Mouse (Mus musculus): Measurements from ENCODE around the gene Acsl1. TPM values are rescaled to one million over a fixed set of nuclear protein-coding genes. Genes with fewer than 3 reads are reported as not detected.
A peak's percentile ranks its signal among the peaks of the same experiment; 100 is the strongest.

Acsl1 gene
- polyA plus RNA-seq, 1 experiment from 2014 or later, result 17.2 TPM

DNA sequence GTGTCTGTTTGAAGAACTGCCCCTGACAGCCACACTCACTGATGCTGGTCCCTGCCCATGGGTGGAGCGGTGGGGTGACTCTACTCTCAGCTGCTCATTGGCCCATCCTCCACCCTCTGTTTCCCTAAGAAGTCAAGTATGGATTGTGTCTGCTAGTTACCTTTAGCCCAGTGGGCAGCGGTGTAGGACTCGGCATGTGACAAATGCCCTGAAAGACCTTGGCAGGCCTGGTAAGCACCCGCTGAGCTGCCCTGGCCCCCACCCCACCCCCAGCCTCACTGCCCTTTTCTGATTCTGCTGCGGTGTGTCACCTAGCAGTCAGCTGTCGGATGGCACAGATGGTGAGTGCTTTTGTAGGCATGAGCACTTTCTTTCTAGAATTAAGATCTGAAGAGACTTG, 20.0 kb downstream of the Acsl1 start:
- no peak for ATAC-seq (ENCODE audit: low FRiP score)
- H3K36me3 ChIP-seq, result no peaks in the 10 kb centered on the region; the same call in 1 of the 2 replicates
- H3K9me3 ChIP-seq (replicated peaks), result no peaks in the 10 kb centered on the region
- peaks cover 7% of the 10 kb centered on the region; the same call in 1 of the 2 replicates for H3K4me1 ChIP-seq
- H3K27ac ChIP-seq (replicated peaks), result no peak overlapping the region
- no peak overlapping the region for H3K9ac ChIP-seq (replicated peaks)
- no peak overlapping the region for H3K4me3 ChIP-seq (replicated peaks)
- H3K27me3 ChIP-seq (replicated peaks), result no peaks in the 10 kb centered on the region
- 85% methylated on average over 6 of the region's 6 CpGs for WGBS
- H3K4me2 ChIP-seq, result no peak overlapping the region

DNA sequence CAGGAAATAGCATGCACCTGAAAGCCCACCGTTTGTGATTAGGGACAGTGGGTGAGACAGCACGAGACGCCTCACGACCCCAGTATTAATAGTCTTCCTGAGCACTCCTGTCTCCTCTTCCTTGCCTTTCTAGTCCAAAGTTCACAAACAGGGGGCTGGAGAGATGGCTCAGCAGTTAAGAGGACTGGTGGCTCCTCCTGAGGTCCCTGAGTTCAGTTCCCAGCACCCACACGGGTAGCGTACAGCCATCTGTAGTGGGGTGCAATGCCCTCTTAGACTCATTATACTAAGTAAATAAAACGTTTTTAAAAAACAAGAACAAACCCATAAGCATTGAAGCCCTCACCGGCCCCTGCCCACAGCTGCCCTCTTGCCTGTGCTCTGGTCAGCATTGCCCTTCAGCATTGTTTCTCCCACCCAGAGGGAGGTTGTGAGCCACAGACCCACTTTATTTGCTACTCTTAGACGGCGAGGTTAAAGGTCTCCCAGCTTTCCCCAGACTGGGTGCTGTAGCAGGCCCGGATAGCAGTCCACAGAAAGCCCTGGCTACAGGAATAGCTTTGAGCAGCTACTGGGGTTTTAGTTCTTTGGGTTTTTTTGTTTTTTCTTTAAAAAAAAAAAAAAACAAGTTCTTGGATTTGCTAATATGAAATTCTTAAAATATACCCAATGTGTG, 22.8 kb downstream of the Acsl1 start:
- Histone ChIP-seq H3K4me3 (replicated peaks) (no peak overlapping the region), H3K9ac (replicated peaks) (no peak overlapping the region), H3K27me3 (replicated peaks) (no peaks in the 10 kb centered on the region), H3K36me3 (peaks cover 3% of the 10 kb centered on the region; the same call in 1 of the 2 replicates), H3K9me3 (replicated peaks) (no peaks in the 10 kb centered on the region), H3K27ac (replicated peaks) (no peak overlapping the region), H3K4me2 (no peak overlapping the region), H3K4me1 (no peaks in the 10 kb centered on the region)
- no peak for ATAC-seq (ENCODE audit: low FRiP score)
- 87% methylated on average over 11 of the region's 11 CpGs for WGBS

- Histone ChIP-seq H3K27ac (replicated peaks) (no peak overlapping the region), H3K4me2 (no peak overlapping the region), H3K36me3 (peaks cover 3% of the 10 kb centered on the region; the same call in 1 of the 2 replicates), H3K4me1 (no peaks in the 10 kb centered on the region), H3K9me3 (replicated peaks) (no peaks in the 10 kb centered on the region), H3K27me3 (replicated peaks) (no peaks in the 10 kb centered on the region), H3K9ac (replicated peaks) (no peak overlapping the region), H3K4me3 (replicated peaks) (no peak overlapping the region)
- WGBS, result 84% methylated on average over 6 of the region's 6 CpGs
- ATAC-seq (ENCODE audit: low FRiP score), result no peak; the same call in 1 of the 2 replicates
Measured at GRCm38 (mm10) chr8:46496852-46497251, 26.0 kb downstream of the Acsl1 start.

DNA sequence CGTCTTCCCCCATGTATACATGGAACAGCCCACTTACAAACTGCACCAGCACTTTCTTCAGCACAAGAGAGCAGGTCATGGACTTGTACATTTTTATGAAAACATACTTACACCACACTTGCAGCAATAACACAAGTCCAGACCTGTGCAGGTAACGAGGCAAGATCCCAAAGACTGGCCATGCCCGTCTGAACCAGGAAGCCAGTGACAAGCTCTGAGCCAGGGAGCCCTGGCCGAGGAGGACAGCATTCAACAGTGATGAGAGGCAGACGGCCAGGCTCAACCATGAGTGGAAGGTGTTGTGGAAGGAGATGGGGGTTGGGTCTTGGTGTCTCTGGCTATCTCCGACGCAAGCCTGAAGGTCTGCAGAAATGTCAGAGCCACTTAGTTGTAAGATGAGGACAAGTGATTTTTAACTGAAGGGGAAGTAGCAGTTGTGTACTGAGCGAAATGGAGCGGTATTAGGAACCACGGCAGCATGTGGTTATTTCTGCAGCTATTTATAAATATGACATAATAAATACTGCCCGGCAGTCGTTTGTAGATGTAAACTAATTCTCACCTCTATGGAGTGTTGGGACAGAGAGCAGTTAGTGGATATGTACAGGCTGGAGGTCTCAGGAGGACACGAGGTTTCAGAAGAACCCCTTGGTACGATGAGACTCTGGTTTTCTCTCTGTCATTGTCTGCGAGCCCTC, 26.6 kb downstream of the Acsl1 start:
- H3K4me2 ChIP-seq, result no peak overlapping the region
- H3K9me3 ChIP-seq (replicated peaks), result no peaks in the 10 kb centered on the region
- H3K4me1 ChIP-seq, result peaks cover 3% of the 10 kb centered on the region
- peaks cover 3% of the 10 kb centered on the region; the same call in 1 of the 2 replicates for H3K36me3 ChIP-seq
- no peak overlapping the region for H3K27ac ChIP-seq (replicated peaks)
- no peak for ATAC-seq (ENCODE audit: low FRiP score)
- no peak overlapping the region for H3K4me3 ChIP-seq (replicated peaks)
- no peaks in the 10 kb centered on the region for H3K27me3 ChIP-seq (replicated peaks)
- H3K9ac ChIP-seq (replicated peaks), result no peak overlapping the region
- WGBS, result 89% methylated on average over 15 of the region's 15 CpGs

GRCm38 (mm10) chr8:46499376-46500061, 28.7 kb downstream of the Acsl1 start:
- H3K4me3 ChIP-seq (replicated peaks), result no peak overlapping the region
- no peaks in the 10 kb centered on the region for H3K9me3 ChIP-seq (replicated peaks)
- ATAC-seq (ENCODE audit: low FRiP score), result no peak
- peaks cover 7% of the 10 kb centered on the region for H3K4me1 ChIP-seq
- no peaks in the 10 kb centered on the region for H3K27me3 ChIP-seq (replicated peaks)
- peak overlapping the region; percentile 6; the same call in 1 of the 2 replicates for H3K4me2 ChIP-seq
- H3K27ac ChIP-seq (replicated peaks), result no peak overlapping the region
- no peak overlapping the region for H3K9ac ChIP-seq (replicated peaks)
- WGBS, result 51% methylated on average over 19 of the region's 19 CpGs
- H3K36me3 ChIP-seq, result 0 out of 2 replicates have a peak, but pooled peaks cover 3% of the 10 kb centered on the region

DNA sequence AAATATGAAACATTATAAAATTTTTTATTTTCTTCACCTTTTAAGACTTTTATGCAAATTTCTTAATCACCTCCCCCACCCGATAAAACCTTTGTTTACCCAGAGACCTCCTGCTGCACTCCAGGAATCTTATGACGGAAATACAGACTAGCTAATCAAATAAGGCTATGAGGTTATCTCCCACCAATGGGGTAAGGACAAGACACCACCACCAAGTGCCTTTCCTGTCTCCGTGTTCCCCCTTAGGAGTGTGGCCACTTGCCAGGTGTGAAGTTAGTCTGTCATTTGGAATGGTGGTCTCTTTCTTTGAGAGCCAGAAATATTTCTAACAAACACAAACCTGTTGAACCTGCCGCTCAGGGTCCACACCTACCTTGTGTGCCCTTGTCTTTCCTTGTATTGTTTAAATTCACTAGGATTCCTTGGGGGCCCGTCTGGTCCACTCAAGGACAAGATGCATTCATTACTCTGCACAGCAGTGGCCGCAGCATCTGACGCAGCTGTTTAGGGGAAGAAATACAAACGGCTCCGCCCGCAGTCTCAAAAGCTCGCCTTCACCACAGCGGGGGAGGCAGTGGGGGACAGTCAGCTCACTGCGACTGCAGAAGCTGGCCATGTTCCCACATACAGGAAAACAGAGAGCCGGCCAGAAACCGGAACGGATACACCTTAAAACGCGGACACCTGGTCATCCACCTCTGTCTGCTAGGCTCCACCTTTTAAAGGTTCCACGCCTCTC, 31.7 kb downstream of the Acsl1 start:
- peaks cover 4% of the 10 kb centered on the region; the same call in 1 of the 2 replicates for H3K36me3 ChIP-seq
- no peak overlapping the region; the same call in 1 of the 2 replicates for H3K27ac ChIP-seq (replicated peaks)
- peak; percentile 65 for ATAC-seq (ENCODE audit: low FRiP score)
- peak overlapping the region; percentile 28; the same call in 1 of the 2 replicates for H3K9ac ChIP-seq (replicated peaks)
- peak overlapping the region; percentile 39 for H3K4me3 ChIP-seq (replicated peaks)
- 25% methylated on average over 19 of the region's 19 CpGs for WGBS
- H3K9me3 ChIP-seq (replicated peaks), result no peaks in the 10 kb centered on the region
- H3K4me2 ChIP-seq, result peak overlapping the region; percentile 57
- peaks cover 7% of the 10 kb centered on the region for H3K4me1 ChIP-seq
- H3K27me3 ChIP-seq (replicated peaks), result no peaks in the 10 kb centered on the region

DNA sequence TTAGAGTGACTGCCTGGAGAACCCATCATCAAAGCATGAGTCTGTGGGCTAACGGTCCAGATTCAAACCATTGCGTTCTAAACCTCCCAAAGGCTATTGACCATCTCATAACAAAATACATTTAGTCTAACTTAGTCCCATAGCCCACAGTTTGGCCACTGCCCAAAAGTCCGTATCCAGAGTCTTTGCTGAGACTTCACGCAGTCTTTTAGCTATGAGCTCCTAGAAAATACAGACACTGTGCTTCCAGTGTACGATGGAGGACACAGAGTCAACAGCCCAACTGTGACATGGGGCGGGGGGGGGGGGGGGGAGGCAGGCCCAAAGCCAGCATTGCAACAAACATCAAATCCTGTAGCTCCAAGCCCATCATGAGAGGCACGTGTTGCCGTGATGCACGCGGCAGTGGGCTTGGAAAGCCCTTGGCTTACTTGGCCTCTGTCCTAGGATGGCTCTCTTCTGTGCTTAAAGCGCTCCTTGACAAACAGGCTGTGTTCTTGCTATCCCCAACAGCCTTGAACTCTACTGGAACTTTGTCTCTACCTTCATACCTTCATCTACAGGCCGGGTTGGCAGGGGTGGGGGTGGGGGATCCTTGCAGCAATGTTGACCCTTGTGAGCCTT, 32.3 kb downstream of the Acsl1 start:
- 80% methylated on average over 12 of the region's 12 CpGs for WGBS
- Histone ChIP-seq H3K4me3 (replicated peaks) (peak overlapping the region; percentile 39), H3K4me2 (peak overlapping the region; percentile 57), H3K36me3 (peaks cover 4% of the 10 kb centered on the region; the same call in 1 of the 2 replicates), H3K9me3 (replicated peaks) (no peaks in the 10 kb centered on the region), H3K4me1 (peaks cover 7% of the 10 kb centered on the region), H3K27ac (replicated peaks) (no peak overlapping the region; the same call in 1 of the 2 replicates), H3K27me3 (replicated peaks) (no peaks in the 10 kb centered on the region), H3K9ac (replicated peaks) (peak overlapping the region; percentile 28; the same call in 1 of the 2 replicates)
- ATAC-seq (ENCODE audit: low FRiP score), result no peak

GRCm38 (mm10) chr8:46504196-46504595, 33.4 kb downstream of the Acsl1 start:
- no peak overlapping the region for H3K9ac ChIP-seq (replicated peaks)
- H3K36me3 ChIP-seq, result peaks cover 4% of the 10 kb centered on the region
- no peak overlapping the region for H3K4me2 ChIP-seq
- no peak overlapping the region for H3K27ac ChIP-seq (replicated peaks)
- ATAC-seq (ENCODE audit: low FRiP score), result no peak
- peaks cover 7% of the 10 kb centered on the region for H3K4me1 ChIP-seq
- WGBS, result 80% methylated on average over 3 of the region's 3 CpGs
- no peak overlapping the region for H3K4me3 ChIP-seq (replicated peaks)
- H3K9me3 ChIP-seq (replicated peaks), result no peaks in the 10 kb centered on the region
- no peaks in the 10 kb centered on the region for H3K27me3 ChIP-seq (replicated peaks)

GRCm38 (mm10) chr8:46508488-46509395, 37.9 kb downstream of the Acsl1 start:
- Histone ChIP-seq H3K4me2 (no peak overlapping the region), H3K9ac (replicated peaks) (no peak overlapping the region), H3K27me3 (replicated peaks) (no peaks in the 10 kb centered on the region), H3K27ac (replicated peaks) (no peak overlapping the region), H3K4me3 (replicated peaks) (no peak overlapping the region), H3K4me1 (no peaks in the 10 kb centered on the region), H3K36me3 (peaks cover 8% of the 10 kb centered on the region), H3K9me3 (replicated peaks) (no peaks in the 10 kb centered on the region)
- ATAC-seq (ENCODE audit: low FRiP score), result no peak
- 90% methylated on average over 14 of the region's 14 CpGs for WGBS

DNA sequence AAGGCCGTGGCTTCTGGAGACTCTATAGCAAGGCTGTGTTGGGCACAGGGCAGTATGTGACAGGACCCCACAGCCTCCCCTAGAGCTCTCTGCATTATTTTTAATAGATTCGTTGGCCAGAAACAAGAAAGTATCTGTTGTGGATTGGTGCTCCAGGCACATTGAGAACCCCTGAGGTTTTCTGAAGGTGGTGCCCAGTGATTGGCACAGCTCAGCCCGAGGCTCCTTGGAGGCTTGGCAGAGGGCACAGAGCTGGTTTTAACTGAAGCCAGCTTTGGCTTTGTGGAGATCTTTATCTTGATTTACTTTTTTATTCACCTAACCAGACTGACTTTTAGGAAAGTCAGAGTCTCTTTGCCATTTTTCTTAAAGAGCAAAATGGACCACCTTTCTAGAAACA, 38.6 kb downstream of the Acsl1 start:
- H3K9ac ChIP-seq (replicated peaks), result no peak overlapping the region
- no peaks in the 10 kb centered on the region for H3K27me3 ChIP-seq (replicated peaks)
- H3K27ac ChIP-seq (replicated peaks), result no peak overlapping the region
- no peak for ATAC-seq (ENCODE audit: low FRiP score)
- peaks cover 10% of the 10 kb centered on the region for H3K36me3 ChIP-seq
- H3K4me3 ChIP-seq (replicated peaks), result no peak overlapping the region
- 93% methylated on average over 3 of the region's 3 CpGs for WGBS
- H3K4me2 ChIP-seq, result no peak overlapping the region
- no peaks in the 10 kb centered on the region for H3K9me3 ChIP-seq (replicated peaks)
- H3K4me1 ChIP-seq, result no peaks in the 10 kb centered on the region
